Mouse (Mus musculus) neural tube, embryonic 10.5 days (tissue): ENCODE results near the gene Yjefn3.

Experiments
- DNase-seq: peaks from one replicate; pipeline ENCODE4 v3.0.0-alpha.2; 2017; ENCODE audit warnings: low spot score; ENCODE audit errors: extremely low spot score

Gene Yjefn3

DNA sequence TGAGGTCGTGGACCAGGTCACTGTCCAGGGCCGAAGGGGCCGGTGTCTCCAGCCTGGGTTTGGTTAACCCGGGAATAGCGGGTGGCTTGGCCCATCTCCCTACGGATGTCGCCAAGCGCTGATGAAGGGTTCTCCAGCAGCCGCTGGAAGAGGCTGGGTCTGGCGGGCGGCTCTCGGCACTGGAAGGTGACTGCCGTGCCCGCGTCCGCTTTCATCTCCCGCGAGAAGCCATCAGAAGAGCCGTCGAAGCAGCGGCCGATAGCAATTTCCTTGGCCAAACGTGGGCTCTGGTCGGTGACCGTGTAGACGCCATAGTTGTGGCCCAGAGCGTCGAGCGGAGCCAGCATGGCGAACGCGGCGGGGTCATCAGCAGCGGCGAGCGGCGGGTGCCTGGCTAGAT, 21.7 kb downstream of the Yjefn3 start:
- no peak for DNase-seq

DNA sequence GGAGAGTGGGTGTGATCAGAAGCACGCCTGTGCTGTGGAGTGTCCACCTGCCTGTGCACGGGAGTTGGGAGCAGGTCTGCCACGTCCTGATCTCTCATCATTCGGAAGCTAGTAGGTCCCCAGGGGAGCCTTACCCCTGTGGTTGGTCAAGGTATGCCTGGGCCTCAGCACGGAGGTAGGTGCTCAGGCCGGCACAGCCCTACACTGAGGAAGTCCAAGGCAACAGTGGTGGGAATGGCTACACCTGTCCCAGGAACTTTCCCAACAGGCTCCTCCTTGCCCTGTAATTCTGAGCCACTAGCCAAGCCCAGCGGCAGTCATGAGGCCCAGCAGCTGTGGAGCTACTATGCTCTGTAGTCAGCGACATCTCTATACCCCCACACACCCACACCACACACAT, 22.8 kb downstream of the Yjefn3 start:
- DNase-seq: no peak

DNA sequence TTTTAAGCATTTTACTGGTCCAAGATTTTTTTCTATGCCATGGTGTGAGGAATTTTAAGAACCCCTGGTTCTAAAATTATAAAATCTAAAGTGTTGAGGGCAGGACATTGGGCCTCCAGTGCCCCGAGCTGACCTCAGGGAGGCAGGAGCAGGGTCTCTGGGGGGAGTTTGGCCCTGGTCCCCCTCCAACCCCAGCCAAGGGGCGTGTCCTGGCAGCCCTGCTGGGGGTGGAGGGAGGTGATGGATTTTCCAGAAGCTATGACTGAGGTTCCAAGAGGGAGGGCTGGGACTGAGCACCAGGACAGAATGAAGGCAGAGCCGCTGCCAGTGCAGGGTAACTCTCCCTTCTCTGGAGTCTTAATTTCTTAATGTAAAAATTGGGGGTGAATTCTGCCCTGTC, 24.5 kb downstream of the Yjefn3 start:
- DNase-seq: no peak

DNA sequence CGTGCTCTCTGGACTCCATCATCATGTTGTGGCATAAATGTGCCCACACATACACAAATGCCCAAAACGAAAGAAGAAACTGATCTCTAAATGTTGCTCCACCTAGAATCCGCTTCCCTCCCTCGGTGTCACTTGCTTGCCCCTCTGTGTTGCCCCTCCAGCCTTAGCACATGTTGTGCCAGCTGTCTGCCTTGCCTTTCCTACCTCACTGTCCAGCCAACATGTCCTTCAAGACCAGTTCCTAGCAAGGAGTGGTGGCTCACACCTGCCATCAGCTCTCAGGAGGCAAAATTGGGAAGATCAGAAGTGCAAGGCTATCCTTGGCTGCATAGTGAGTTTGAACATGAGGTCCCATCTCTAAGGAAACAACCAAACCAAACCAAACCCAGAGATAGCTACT, 25.1 kb downstream of the Yjefn3 start:
- DNase-seq: no peak

DNA sequence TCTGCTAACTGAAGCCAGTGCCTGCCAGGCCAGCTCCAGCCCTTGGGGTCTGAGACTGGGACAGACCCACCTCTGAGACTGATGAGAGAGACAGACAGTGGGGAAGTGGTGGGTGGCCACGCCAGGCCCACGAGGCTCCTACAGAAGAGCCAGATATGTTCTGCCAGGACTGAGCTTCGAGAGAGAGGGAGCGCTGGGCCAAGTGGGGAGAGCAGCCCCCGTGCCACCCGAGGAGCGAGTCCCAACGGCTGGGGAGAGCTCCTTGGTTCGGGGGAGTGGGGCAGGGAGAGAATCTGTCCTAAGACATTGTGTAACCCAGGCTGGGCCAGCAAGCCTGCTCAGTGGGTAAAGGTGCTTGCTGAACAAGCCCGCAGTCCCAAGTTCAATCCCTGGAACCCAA, 25.5 kb downstream of the Yjefn3 start:
- DNase-seq: no peak

DNA sequence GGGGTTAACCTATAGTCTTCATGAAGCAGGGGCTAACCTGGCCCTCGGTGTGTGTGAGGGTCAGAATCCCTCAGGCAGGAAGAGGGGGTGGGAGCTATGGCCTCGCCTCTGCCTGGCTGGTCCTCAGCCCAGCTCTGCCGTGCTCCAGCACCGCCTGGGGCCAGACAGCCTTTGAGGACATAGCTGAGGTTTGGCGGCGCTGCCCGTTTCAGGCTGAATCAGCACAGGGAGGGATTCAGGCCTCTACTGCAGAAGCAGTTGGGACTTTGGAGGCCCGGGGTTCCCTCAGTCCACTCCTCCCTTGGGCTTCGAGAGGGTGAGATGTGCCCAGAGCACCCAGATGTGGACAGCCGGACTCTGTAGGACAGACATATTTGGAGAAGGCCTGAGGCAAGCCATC, 26.4 kb downstream of the Yjefn3 start:
- DNase-seq: no peak

DNA sequence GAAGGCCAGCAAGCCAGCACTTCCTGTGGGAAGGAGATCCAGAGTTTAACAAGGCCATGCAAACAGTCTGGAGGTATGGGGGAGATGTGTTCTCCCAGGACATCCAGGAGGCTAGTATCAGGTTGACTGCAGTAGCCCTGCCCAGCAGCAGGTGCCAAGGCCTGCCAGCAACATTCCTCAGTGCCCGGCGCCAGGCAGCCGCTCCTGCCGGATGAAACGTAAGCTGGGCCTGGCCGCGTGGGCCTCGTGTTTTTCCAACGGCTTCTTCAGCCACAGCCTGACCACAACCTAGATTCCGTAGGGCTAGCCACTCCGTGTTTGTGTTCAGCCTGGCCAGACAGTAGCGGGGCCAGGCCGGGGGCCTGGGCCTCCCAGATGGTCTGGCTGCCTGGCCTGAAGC, 27.9 kb downstream of the Yjefn3 start:
- DNase-seq: no peak

DNA sequence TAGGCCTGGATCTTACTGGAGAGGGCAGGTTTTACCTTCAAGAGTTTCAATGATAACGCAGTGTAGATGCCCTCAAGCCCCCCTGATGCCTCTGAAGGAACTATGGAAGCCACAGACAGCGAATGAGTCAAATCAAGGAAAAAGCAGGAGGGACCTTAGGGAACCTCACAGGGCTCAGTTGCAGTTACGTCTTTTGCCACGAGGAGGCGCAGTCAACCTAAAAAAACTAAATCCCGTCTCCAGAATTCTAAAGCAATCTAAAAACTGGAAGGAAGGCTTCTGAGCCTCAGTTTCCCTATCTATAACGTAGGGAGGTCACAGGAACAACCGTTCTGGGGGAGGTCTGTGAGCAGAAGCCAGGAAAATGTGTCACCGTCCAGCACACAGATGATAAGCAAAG, 28.4 kb downstream of the Yjefn3 start:
- DNase-seq: peak; percentile 74

DNA sequence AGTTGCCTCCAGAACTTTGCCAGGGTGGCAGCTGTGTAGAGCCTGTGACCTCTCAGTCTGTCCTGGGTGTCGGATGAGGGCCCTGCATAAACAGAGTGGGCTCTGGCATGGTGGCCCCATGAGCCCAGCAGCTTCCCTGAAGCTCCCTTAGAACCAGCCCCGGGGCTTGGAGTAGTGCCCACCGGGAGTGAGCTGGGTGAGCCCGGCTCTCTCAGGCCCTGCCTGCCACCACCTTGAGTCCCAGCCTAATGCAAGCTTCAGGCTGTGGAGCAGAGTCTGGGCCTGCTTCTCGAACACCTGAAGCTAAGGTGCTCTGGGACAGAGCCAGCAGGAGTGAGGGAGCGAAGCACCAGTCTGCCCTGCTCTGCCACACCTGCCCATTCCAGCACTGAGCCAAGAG, 31.6 kb downstream of the Yjefn3 start:
- no peak for DNase-seq

DNA sequence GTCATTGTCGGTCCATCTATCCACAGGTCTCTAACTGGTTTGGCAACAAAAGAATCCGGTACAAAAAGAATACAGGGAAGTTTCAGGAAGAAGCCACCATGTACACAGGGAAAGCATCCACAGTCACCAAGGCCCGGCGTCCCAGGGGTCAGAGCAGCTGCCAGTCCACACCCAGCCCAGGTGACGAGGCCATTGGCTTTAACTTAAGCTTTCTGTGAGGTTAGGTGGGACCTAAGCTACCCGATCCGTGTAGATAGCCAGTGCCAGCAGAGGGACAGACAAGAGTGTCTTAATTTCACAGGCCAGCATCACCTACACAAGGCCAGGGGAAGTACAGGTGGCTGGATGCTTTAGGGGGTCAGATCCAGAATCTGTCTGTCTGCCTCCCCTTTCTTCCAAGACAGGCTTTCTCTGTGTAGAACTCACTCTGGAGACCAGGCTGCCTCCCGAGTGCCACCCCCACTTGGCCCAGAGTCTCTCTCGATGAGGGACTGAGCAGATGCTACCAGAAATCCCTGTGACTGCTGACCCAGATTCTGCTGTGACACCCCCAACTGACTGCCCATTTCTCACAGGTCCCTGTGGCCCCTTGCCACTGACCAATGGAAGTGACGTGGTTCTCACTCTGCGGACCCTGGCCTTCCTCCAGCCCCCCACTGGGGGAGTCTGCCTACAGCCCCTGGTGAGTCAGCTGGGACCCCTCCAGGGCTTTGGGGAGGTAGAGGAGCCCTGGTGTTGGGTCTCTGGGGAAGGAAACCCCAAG, 32.3 kb downstream of the Yjefn3 start:
- no peak for DNase-seq

DNA sequence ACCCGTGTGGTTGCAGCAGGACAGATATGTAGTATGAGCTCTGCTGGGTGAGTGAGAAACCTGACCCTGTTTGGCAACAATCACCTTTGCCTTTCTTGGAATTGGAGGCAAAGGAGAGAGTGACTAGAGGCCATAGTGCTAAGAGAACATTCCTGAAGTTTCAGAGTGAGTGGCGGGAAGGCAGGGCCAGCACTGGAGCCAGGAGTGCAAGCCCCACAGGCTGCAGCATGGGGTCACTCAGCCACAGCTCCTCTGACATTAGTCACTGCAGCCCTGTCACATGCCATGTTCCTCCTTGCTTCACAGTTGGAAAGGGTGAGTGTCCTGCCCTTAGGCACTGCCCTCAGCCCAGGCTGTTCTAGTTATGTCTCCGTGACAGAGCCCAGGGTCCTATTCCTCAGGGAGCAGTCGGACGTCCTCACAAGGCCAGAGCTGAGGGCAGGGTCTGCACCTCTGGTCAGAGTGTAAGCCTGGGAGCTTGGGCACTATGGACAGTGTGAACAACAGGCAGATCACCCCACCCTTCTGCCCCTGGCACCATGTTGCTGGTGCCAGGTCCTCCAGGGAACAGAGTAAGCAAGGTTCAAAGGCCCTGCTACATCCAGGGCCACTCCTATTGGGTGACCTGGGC, 34.7 kb downstream of the Yjefn3 start:
- no peak for DNase-seq

DNA sequence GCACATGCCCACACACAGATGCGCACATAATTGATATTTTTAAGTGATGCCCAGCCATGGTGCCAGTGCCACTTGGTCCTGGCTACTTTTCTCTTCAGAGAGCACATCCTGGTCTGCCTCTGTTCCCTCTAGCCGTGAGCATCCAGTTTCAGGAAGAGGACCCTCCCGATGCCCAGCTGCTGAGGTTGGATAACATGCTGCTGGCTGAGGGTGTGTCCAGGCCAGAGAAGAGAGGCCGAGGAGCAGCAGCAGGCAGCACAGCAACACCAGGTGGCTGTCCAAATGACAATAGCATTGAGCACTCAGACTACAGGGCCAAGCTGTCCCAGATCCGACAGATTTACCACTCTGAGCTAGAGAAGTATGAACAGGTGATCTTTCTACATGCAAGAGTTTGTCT, 38.3 kb downstream of the Yjefn3 start:
- no peak for DNase-seq

DNA sequence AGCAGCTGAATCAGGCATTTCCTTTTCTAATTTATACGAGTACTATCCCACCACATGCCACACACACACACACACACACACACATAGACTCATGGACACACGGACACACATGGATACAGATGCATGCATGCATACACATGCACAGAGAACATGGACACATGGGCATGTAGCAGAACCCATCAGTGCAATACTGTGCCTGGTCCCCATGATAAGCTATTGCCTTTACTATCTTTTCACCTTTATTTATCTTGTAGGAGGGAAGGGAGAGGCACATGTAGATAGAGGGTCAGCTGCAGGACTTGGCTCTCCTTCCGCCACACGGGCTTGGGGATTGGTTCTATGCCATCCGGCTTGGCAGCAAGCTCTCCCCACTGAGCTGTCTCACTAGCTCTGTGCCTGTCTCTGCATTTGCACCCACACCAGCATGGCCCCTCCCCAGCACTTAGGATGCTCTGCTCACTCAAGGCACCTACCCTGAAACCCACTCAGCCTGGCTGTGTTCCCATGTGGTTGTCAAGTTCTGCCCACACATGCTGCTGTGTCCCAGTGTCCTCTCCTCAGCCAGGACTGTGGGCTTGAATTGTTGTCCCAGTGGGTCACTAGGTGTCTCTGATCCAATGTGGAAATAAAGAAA, 39.0 kb downstream of the Yjefn3 start:
- DNase-seq: no peak

DNA sequence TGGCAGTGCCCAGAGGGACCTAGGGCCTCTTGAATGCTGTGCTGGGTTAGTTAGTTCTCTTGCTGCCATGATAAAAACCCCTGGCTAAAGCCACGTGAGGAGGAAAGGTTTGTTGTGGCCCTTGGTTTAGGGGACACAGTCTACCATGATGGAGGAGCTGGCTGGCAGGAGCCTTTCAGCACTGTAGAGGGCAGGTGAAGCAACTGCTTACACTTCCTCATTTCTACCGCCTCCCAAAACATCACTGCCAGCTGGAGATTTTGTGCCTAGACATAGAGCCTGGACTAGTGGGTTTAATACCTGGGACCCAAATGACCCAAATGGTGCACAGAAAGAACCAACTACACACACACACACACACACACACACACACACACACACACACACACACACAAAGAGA, 41.3 kb downstream of the Yjefn3 start:
- DNase-seq: no peak

DNA sequence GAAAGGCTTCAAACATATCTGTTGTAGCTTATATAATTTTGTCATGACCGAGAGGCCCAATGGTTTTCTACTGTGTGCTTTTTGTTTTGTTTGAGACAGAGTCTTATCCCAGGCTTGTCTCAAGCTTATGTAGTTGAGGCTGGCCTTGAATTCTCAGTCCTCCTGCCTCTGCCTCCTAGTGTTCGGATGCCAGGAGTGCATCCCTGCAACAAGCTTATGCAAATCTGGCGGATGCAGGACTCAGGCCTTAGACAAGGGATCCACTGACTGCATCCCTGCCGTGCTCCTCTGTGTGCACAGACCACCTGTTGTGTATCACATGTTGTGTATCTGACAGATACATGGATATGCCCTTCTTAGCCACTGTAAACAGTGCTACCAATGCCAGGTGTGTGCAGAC, 41.7 kb downstream of the Yjefn3 start:
- no peak for DNase-seq

DNA sequence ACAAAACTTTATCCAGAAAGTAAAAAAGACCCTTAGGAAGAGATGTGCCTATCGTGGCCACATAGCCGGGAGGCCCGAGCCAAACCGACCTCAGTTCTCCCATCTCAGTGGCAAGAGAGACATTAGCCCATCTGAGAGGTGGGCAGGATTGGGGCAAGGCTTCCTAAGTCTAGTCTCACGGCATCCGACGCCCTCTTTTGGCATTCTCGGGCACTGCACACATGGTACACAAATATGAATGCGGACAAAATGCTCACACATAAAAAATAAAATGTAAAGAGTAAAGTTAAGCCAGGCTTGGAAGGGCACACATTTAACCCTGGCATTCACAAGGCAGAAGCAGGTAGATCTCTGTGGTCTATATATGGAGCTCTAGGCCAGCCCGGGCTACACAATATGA, 48.6 kb downstream of the Yjefn3 start:
- DNase-seq: no peak

DNA sequence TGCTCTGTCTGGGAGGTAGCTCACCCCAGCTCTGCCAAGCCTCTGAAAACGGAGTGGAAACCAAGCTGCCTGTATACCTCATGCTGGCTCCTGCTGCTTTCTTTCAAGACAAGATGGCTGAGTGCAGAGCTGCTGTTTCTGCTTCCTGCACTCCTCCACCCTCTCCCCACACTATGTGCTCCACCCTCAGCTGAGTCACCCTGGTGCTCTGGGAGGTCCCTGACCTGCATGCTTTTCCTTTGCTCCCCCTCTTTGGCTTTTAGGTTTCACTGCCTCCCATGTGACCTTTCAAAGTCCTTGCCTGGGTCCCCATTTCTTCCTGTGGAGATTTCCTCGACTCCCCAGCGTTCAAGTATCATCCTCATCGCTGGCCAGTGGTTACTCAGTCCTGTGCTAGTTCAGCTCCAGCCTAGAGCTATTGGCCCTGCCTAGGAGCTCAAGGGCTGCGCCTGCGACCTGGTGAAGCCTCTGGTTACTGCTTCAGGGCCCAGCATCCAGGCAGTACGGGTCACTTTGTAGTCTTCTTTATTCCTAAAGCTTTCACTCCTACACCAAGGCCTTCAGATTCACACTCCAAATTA, 51.5 kb downstream of the Yjefn3 start:
- no peak for DNase-seq

DNA sequence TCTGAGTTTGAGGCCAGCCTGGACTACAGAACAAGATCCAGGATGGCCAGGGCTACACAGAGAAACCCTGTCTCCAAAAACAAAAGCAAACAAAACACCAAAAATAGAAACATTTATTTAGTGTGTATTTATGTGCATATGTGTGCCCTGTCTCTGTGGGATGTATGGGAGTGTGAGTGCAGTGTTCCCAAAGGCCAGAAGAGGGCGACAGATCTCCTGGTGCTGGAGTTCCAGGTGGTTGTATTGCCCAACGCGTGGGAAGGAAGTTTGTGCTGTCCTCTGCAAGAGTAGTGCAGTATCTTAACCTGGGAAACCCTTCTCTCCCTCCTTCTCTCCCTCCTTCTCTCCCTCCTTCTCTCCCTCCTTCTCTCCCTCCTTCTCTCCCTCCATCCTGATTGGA, 52.6 kb downstream of the Yjefn3 start:
- DNase-seq: no peak

DNA sequence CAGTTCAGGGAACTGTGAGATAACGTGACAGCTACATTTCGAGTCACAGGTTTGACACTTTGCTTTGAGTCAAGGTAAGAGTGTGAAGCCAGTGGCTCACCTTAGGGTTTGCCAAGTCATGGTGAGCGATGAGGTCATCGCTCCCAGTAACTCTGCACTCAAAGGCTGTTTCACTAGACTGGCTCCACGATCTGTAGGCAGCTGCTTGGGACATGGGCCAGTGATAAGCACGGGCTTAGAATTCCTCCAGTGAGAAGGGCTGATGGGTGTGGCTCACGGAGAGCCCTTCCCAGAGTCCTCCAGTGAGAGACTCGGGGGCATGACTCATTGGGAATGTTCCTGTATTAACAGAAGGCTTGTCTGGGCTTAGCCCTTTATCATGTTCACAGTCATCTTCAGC, 53.6 kb downstream of the Yjefn3 start:
- no peak for DNase-seq

DNA sequence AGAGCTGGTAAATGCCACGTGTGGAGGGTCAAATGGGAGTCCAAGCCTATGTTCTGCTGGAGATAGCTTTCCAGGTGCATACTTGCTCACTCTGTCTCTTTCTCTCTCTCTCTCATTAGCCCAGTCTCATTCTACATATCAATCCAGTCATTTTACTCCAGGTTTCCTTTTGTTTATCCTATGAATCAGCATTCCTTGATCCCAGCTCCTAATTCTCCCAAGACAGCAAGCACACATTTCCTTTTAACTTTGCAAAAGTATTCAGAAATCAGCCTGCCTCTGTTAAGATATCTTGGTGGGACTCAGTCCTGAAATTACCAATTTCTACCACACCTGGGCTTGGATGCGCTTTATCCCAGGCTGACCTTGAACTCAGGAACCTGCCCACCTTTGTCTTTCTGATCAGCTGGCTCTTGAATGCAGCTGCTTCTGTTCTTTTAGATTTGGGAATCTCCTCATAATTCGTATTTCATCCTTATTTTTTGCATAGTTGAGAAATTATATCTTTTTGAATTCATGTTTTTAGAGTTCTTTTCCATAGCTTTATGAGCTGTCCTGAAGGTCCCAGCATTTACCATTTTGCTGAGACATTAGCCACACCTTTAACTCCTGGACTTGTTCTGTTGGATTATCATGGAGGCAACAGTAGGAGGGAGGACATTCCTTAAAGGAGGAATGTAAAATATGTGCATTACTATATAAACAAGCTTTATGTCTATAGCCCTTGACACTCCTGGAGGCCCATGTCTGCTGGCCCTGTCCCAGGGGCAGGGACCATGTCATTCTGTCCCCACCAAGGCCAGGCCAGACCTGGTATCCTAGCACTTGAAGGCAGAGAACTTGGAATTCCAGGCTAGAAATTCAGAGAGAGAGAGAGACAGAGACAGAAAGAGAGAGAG, 55.1 kb downstream of the Yjefn3 start:
- no peak for DNase-seq
